Mouse (Mus musculus) lung, postnatal 0 days (tissue): Measurements from ENCODE around the gene Sri.

ENCODE experiments used
- CTCF ChIP-seq: IDR thresholded peaks from 2 replicates; pipeline ENCODE4 v1.5.1; 2016; ENCODE audit warnings: antibody characterized with exemption, mild to moderate bottlenecking
- EP300 ChIP-seq: IDR thresholded peaks from 2 replicates; pipeline ENCODE4 v1.6.1; 2016; ENCODE audit warnings: antibody characterized with exemption, mild to moderate bottlenecking, control low read depth

GRCm38 (mm10) chr5:8073406-8073805 is 27.5 kb downstream of the Sri start:
- TF ChIP-seq CTCF (no peak), EP300 (no peak)
